Mouse (Mus musculus) retina, postnatal 1 day (tissue): ENCODE measurements around the gene Acvr1.
A peak's percentile ranks its signal among the peaks of the same experiment; 100 is the strongest.

Source experiments
- DNase-seq: peaks from one replicate; pipeline ENCODE4 v3.0.0-alpha.2; 2012

The Acvr1 gene

GRCm38 (mm10) chr2:58470290-58470689 lies 96.7 kb downstream of the Acvr1 start:
- no peak for DNase-seq

- DNase-seq, result no peak
Observed at GRCm38 (mm10) chr2:58469816-58470215, 97.1 kb downstream of the Acvr1 start, which contains the start of gene Gm17409. Gene Gm17409 (plus strand): TSS chr2:58470116.

GRCm38 (mm10) chr2:58458820-58459371 lies 108.1 kb downstream of the Acvr1 start:
- peak; percentile 29 for DNase-seq

GRCm38 (mm10) chr2:58457488-58457865 lies 109.5 kb downstream of the Acvr1 start:
- DNase-seq, result no peak

DNA sequence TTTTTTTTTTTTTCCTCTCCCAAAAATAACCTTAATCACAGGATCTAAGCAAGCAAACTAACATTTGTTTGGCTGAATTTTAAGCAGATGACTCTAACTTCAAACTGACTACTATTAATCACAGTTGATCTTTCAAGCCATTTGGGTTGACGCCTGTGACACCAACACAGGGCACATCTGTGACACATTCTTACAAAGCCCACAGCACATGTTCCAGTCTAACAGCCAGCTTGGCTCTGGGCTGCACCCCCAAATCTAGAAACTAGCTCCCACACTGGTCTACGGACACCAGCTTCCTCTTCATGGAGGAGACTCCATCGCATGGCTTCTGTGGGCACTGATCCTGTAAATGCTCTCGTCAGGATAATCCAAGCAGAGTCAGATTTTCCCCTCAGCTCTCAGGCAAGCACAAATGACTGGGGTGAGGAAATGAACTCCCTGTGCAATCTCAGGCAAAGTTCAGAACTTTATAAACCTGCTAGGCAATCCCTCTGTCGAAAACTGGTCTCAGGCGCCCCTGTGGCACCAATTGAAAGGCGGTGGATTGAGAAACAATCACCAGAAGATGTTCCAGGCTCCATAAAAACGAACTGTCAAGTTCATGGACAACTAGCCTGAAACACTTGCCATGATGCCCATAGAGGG lies 110.0 kb downstream of the Acvr1 start:
- DNase-seq, result no peak

DNA sequence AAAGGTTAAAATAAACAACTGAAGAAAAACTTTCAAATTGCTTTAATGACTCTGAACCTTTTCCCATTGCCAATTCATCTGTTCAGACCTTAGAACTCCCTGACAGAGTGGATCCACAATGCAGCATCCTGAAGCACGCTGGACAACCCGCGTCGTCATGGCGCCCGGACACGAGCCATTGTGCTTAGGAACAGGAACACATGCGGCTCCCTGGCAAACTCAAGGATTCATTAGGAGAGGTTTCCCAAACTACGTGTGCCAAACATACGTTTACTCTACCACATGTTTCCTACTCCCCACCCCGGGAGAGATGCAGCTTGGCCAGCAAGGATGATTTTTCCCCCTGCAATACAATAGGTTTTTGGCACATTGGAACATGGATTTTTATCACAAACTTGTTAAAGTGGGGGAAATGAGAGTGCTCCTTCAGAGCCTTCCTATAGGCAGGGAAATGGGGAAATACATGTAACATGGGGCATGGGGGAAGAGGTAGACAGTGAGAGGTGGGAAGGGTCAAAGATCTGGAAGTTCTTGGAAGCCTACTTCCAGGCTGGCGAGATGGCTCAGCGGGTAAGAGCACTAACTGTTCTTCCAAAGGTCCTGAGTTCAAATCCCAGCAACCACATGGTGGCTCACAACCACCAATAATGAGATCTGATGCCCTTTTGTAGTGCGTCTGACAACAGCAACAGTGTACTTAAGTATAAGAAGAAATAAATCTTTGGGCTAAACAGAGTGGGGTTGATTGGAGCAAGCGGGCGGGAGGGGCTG lies 112.7 kb downstream of the Acvr1 start:
- DNase-seq, result no peak

- no peak for DNase-seq
Observed at GRCm38 (mm10) chr2:58447001-58447400, 120.0 kb downstream of the Acvr1 start.

- DNase-seq, result no peak
Observed at GRCm38 (mm10) chr2:58443163-58443562, 123.8 kb downstream of the Acvr1 start.

- no peak for DNase-seq
Observed at GRCm38 (mm10) chr2:58436911-58437310, 130.0 kb downstream of the Acvr1 start.

- DNase-seq, result no peak
Observed at GRCm38 (mm10) chr2:58435507-58435906, 131.4 kb downstream of the Acvr1 start.

DNA sequence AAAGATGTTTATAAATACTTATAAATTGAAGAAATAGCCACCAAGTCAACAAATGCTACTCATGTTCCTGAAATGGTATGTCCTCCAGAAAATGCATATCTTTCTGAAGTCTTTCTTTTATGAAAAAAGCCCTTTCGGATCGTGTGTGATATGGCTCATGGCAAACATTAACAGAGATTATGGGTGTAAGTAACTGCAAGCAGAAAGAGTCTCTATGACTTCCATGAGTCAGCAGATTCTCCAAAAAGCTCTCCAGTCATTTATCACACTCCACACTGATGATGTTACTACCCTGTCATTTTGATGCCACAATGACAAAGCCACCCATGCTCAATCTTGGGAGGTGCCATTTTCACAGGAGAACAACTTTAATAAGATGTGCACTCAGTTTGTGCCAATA lies 132.5 kb downstream of the Acvr1 start:
- no peak for DNase-seq

- DNase-seq, result no peak
Observed at GRCm38 (mm10) chr2:58433317-58433716, 133.6 kb downstream of the Acvr1 start.

DNA sequence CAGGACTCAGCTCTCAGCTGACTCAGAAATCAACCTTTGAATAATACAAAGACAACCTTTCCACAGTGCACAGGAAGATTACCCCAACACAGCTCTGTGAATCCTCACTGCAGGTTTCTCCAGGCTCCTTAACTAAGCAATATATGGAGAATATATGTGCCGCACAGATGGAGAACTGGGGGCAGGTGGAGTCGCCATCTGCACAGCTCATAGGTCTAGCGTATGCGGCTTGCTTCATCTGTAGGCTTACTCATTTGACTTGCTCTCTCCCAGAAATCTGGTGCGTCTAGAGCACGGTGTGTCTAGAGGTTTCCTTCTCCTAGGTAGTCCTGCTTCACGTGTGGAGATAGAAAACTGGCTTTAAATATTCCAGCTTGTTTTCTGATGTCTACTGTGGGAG lies 134.7 kb downstream of the Acvr1 start:
- no peak for DNase-seq

- DNase-seq, result no peak
Observed at GRCm38 (mm10) chr2:58425436-58426004, 141.4 kb downstream of the Acvr1 start.

- DNase-seq, result no peak
Observed at GRCm38 (mm10) chr2:58423319-58423718, 143.6 kb downstream of the Acvr1 start.

GRCm38 (mm10) chr2:58419571-58419970 lies 147.4 kb downstream of the Acvr1 start:
- no peak for DNase-seq

DNA sequence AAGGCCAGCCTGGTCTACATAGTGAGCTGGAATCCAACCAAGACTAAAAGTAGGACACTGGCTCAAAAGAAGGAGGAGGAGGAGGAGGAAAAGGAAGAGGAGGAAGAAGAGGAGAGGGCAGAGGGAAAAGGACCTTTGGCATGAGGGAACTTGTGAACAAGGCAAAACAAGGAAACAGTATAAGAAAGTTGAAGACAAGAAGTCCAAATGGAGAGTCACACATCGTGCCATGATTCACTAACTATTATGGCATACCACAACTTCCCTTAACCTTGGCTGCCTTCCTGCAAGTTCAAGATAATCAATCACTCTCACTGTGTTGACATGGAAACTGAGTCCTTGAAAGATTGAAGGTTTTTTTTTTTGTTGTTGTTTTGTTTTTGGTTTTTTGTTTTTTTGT lies 148.8 kb downstream of the Acvr1 start:
- no peak for DNase-seq

GRCm38 (mm10) chr2:58417684-58418083 lies 149.3 kb downstream of the Acvr1 start:
- DNase-seq, result no peak

DNA sequence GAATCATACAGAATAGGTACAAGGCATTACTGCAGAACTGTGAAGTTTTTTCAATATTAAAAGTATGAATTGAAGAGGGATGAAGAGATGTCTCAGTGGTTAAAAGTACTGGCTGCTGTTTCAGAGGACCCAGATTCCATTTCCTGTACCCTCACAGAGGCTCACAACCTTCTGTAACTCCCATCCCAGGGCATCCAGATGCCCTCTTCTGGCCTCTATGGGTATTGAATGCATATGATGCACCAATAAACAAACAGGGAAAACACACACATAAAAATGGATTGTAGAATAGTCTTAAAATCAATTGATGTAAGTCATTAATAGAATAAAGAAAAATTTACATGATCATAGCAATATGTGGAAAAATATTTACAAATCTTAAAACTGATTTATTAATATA lies 151.9 kb downstream of the Acvr1 start:
- DNase-seq, result peak; percentile 11

GRCm38 (mm10) chr2:58408926-58409634 lies 157.9 kb downstream of the Acvr1 start:
- DNase-seq, result no peak

- no peak for DNase-seq
Observed at GRCm38 (mm10) chr2:58403481-58403880, 163.5 kb downstream of the Acvr1 start.

- DNase-seq, result no peak
Observed at GRCm38 (mm10) chr2:58388601-58389000, 178.4 kb downstream of the Acvr1 start.

- no peak for DNase-seq
Observed at GRCm38 (mm10) chr2:58380020-58380419, 186.9 kb downstream of the Acvr1 start.
